Mouse (Mus musculus): Measurements from ENCODE around the gene Gm44596. TPM values are rescaled to one million over a fixed set of nuclear protein-coding genes. Genes with fewer than 3 reads are reported as not detected.

The Gm44596 gene
- polyA plus RNA-seq, 1 experiment = not detected

- Histone ChIP-seq H3K9ac (ENCODE audit: low read depth, poor library complexity, severe bottlenecking) (no peak overlapping the region), H3K36me3 (ENCODE audit: control insufficient read depth, insufficient read depth, low read length, poor library complexity, severe bottlenecking) (peaks cover 38% of the 10 kb centered on the region), H3K27ac (ENCODE audit: insufficient read depth, low read length) (no peak overlapping the region), H3K4me3 (ENCODE audit: low read depth, low read length) (no peak overlapping the region), H3K4me1 (ENCODE audit: control insufficient read depth, insufficient read depth, low read length) (peaks cover 4% of the 10 kb centered on the region), H3K9me3 (replicated peaks; ENCODE audit: control insufficient read depth, insufficient read depth, low read length, poor library complexity, severe bottlenecking) (no peaks in the 10 kb centered on the region), H3K27me3 (ENCODE audit: control insufficient read depth, insufficient read depth, low read length, poor library complexity, severe bottlenecking) (no peaks in the 10 kb centered on the region)
- no peak for TF ChIP-seq CTCF (IDR thresholded peaks at IDR 0.05; ENCODE audit: low read depth, low read length)
- no peak for TF ChIP-seq EP300 (IDR thresholded peaks at IDR 0.05; ENCODE audit: insufficient read depth, low read depth, low read length)
- TF ChIP-seq POLR2A (IDR thresholded peaks at IDR 0.05; ENCODE audit: insufficient read depth, low read length) = no peak
Observed at GRCm38 (mm10) chr6:128427571-128427970, 52.3 kb downstream of the Gm44596 start.

DNA sequence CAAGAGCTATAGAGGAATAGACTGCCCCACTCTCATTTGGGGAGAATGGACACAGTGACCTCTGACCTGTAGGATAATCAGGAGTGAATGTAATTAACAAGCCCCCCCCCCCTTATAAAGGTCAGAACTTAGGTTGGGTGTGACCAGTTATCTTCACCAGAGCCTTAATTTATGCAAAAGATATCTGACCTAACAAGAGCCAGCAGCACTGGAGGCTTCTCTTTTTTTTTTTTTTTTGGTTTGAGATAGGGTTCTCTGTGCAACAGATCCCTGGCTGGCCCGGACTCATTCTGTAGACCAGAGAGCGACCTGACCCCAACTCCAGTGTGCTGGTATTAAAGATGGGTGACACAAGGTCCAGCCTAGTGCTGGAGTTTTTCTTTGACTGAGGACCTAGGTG lies 54.0 kb downstream of the Gm44596 start:
- Histone ChIP-seq H3K9ac (ENCODE audit: low read depth, poor library complexity, severe bottlenecking) (no peak overlapping the region), H3K36me3 (ENCODE audit: control insufficient read depth, insufficient read depth, low read length, poor library complexity, severe bottlenecking) (peaks cover 56% of the 10 kb centered on the region), H3K27me3 (ENCODE audit: control insufficient read depth, insufficient read depth, low read length, poor library complexity, severe bottlenecking) (no peaks in the 10 kb centered on the region), H3K27ac (ENCODE audit: insufficient read depth, low read length) (peak overlapping the region; percentile 48; the same call in 1 of the 2 replicates), H3K4me1 (ENCODE audit: control insufficient read depth, insufficient read depth, low read length) (peaks cover 4% of the 10 kb centered on the region), H3K9me3 (replicated peaks; ENCODE audit: control insufficient read depth, insufficient read depth, low read length, poor library complexity, severe bottlenecking) (no peaks in the 10 kb centered on the region), H3K4me3 (ENCODE audit: low read depth, low read length) (no peak overlapping the region)
- TF ChIP-seq CTCF (IDR thresholded peaks at IDR 0.05; ENCODE audit: low read depth, low read length) (no peak), EP300 (IDR thresholded peaks at IDR 0.05; ENCODE audit: insufficient read depth, low read depth, low read length) (no peak), POLR2A (IDR thresholded peaks at IDR 0.05; ENCODE audit: insufficient read depth, low read length) (no peak)

DNA sequence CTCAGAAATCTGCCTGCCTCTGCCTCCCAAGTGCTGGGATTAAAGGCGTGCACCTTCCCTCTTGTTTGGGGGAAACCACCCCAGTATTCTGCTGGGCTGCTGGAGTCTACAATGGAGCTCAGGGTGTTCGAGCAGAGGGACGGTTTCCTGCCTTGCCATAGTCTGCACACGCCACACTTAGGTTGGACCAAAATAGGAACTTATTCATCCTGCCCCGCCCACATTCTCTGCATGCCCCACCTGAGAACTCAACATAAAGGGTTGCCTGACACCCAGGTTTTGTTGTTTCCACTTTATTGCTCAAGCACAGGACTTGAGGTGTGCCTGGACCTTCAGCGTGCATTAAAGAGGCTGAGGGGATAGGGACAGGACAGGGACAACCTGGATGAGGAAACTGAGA lies 54.5 kb downstream of the Gm44596 start:
- peaks cover 61% of the 10 kb centered on the region for H3K36me3 ChIP-seq (ENCODE audit: control insufficient read depth, insufficient read depth, low read length, poor library complexity, severe bottlenecking)
- H3K27ac ChIP-seq (ENCODE audit: insufficient read depth, low read length) = peak overlapping the region; percentile 60
- H3K4me1 ChIP-seq (ENCODE audit: control insufficient read depth, insufficient read depth, low read length) = peaks cover 4% of the 10 kb centered on the region

DNA sequence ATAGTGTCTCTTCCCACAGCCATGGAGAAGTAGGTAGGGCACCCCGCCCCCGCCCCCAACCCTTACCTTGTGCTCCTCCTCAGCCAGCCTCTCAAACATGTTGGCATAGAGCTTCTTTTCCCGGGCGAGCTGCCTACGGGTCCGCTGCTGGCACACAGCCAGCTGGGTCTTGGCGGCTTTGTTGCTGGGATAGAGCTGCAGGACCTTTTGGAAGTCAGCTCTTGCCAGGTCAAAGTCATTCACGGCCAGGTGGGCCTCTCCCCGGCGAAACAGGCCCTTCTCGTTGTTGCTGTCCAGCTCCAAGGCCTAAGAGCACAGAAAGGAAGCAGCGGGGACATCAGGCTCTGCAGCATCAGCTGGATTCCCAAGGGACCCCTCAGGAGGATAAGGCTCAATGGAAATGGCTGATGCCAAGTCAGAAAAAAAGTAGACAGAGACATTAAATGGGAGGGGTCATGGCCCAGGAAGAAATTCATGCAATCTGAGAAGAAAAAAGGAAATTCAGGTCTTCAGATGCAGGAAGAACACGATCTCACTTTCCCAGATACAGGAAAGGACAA lies 57.1 kb downstream of the Gm44596 start:
- H3K9ac ChIP-seq (ENCODE audit: low read depth, poor library complexity, severe bottlenecking) = no peak overlapping the region
- no peak overlapping the region for H3K4me3 ChIP-seq (ENCODE audit: low read depth, low read length)
- H3K27ac ChIP-seq (ENCODE audit: insufficient read depth, low read length) = no peak overlapping the region
- no peaks in the 10 kb centered on the region for H3K9me3 ChIP-seq (replicated peaks; ENCODE audit: control insufficient read depth, insufficient read depth, low read length, poor library complexity, severe bottlenecking)
- TF ChIP-seq POLR2A (IDR thresholded peaks at IDR 0.05; ENCODE audit: insufficient read depth, low read length) = no peak
- TF ChIP-seq EP300 (IDR thresholded peaks at IDR 0.05; ENCODE audit: insufficient read depth, low read depth, low read length) = no peak
- TF ChIP-seq CTCF (IDR thresholded peaks at IDR 0.05; ENCODE audit: low read depth, low read length) = no peak
- H3K36me3 ChIP-seq (ENCODE audit: control insufficient read depth, insufficient read depth, low read length, poor library complexity, severe bottlenecking) = peaks cover 76% of the 10 kb centered on the region
- H3K4me1 ChIP-seq (ENCODE audit: control insufficient read depth, insufficient read depth, low read length) = peaks cover 8% of the 10 kb centered on the region
- H3K27me3 ChIP-seq (ENCODE audit: control insufficient read depth, insufficient read depth, low read length, poor library complexity, severe bottlenecking) = no peaks in the 10 kb centered on the region

More for the DNA sequence above, 54.5 kb downstream of the Gm44596 start:
- no peak overlapping the region for H3K9ac ChIP-seq (ENCODE audit: low read depth, poor library complexity, severe bottlenecking)
- no peaks in the 10 kb centered on the region for H3K27me3 ChIP-seq (ENCODE audit: control insufficient read depth, insufficient read depth, low read length, poor library complexity, severe bottlenecking)
- H3K9me3 ChIP-seq (replicated peaks; ENCODE audit: control insufficient read depth, insufficient read depth, low read length, poor library complexity, severe bottlenecking) = no peaks in the 10 kb centered on the region
- no peak overlapping the region for H3K4me3 ChIP-seq (ENCODE audit: low read depth, low read length)
- 0 out of 2 replicates have a peak, but pooled peaks have one; percentile 13 for TF ChIP-seq EP300 (IDR thresholded peaks at IDR 0.05; ENCODE audit: insufficient read depth, low read depth, low read length)
- no peak for TF ChIP-seq CTCF (IDR thresholded peaks at IDR 0.05; ENCODE audit: low read depth, low read length)

DNA sequence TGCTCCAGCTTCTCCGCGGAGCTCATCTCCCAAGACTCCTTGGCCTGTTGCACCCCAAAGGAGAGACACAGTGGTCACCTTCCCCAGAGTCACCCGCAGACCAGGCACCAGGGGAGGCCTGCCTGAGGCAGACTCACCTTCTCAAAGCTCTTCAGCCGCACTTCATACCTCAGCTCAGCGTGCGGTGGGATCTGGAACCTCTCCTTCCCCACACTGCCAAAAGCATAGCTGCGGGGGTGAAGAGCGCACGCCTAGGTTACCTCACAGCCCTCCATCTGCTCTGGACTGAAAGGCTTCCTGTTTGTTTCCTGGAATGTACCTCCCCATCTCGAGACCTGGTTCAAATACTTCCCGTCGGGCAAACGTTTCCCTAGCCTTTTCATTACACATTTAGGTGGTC lies 58.3 kb downstream of the Gm44596 start:
- Histone ChIP-seq H3K27ac (ENCODE audit: insufficient read depth, low read length) (no peak overlapping the region), H3K27me3 (ENCODE audit: control insufficient read depth, insufficient read depth, low read length, poor library complexity, severe bottlenecking) (no peaks in the 10 kb centered on the region), H3K9me3 (replicated peaks; ENCODE audit: control insufficient read depth, insufficient read depth, low read length, poor library complexity, severe bottlenecking) (no peaks in the 10 kb centered on the region), H3K9ac (ENCODE audit: low read depth, poor library complexity, severe bottlenecking) (no peak overlapping the region), H3K4me3 (ENCODE audit: low read depth, low read length) (no peak overlapping the region), H3K4me1 (ENCODE audit: control insufficient read depth, insufficient read depth, low read length) (peaks cover 8% of the 10 kb centered on the region), H3K36me3 (ENCODE audit: control insufficient read depth, insufficient read depth, low read length, poor library complexity, severe bottlenecking) (peaks cover 73% of the 10 kb centered on the region)
- no peak for TF ChIP-seq CTCF (IDR thresholded peaks at IDR 0.05; ENCODE audit: low read depth, low read length)
- no peak for TF ChIP-seq POLR2A (IDR thresholded peaks at IDR 0.05; ENCODE audit: insufficient read depth, low read length)
- TF ChIP-seq EP300 (IDR thresholded peaks at IDR 0.05; ENCODE audit: insufficient read depth, low read depth, low read length) = no peak

DNA sequence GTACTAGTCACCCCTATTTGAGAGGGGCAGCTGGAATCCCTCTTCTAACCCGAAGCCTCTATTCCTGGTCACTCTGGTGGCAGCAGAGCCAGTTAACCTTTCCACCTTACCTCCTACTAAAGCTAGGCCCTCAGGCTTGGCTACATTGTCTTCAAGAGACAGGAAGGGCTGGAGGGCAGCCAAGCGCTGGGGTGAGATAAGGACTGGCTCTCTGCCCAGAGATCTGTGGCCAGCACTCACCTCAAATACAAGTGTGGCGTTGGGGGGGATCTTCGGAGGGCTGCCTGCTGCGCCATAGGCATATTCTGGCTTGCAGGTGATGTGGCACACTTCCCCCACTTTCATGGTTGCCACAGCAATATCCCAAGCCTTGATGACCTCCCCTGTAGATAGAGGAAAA lies 60.2 kb downstream of the Gm44596 start:
- peaks cover 8% of the 10 kb centered on the region for H3K4me1 ChIP-seq (ENCODE audit: control insufficient read depth, insufficient read depth, low read length)
- no peak overlapping the region for H3K4me3 ChIP-seq (ENCODE audit: low read depth, low read length)
- H3K27me3 ChIP-seq (ENCODE audit: control insufficient read depth, insufficient read depth, low read length, poor library complexity, severe bottlenecking) = no peaks in the 10 kb centered on the region
- no peaks in the 10 kb centered on the region for H3K9me3 ChIP-seq (replicated peaks; ENCODE audit: control insufficient read depth, insufficient read depth, low read length, poor library complexity, severe bottlenecking)
- no peak for TF ChIP-seq EP300 (IDR thresholded peaks at IDR 0.05; ENCODE audit: insufficient read depth, low read depth, low read length)
- TF ChIP-seq POLR2A (IDR thresholded peaks at IDR 0.05; ENCODE audit: insufficient read depth, low read length) = no peak
- no peak for TF ChIP-seq CTCF (IDR thresholded peaks at IDR 0.05; ENCODE audit: low read depth, low read length)
- no peak overlapping the region for H3K27ac ChIP-seq (ENCODE audit: insufficient read depth, low read length)
- no peak overlapping the region for H3K9ac ChIP-seq (ENCODE audit: low read depth, poor library complexity, severe bottlenecking)
- H3K36me3 ChIP-seq (ENCODE audit: control insufficient read depth, insufficient read depth, low read length, poor library complexity, severe bottlenecking) = peaks cover 61% of the 10 kb centered on the region
